Mouse (Mus musculus) ES-Bruce4 (cell line): ENCODE data around the gene Pde7b.

ENCODE experiments used
- CTCF ChIP-seq: IDR thresholded peaks from one replicate; pipeline ENCODE4 v1.8.1; 2011; ENCODE audit warnings: low read depth, low read length
- POLR2A ChIP-seq: IDR thresholded peaks from one replicate; pipeline ENCODE4 v1.8.1; 2011; ENCODE audit warnings: low read length; ENCODE audit not compliant: insufficient read depth

DNA sequence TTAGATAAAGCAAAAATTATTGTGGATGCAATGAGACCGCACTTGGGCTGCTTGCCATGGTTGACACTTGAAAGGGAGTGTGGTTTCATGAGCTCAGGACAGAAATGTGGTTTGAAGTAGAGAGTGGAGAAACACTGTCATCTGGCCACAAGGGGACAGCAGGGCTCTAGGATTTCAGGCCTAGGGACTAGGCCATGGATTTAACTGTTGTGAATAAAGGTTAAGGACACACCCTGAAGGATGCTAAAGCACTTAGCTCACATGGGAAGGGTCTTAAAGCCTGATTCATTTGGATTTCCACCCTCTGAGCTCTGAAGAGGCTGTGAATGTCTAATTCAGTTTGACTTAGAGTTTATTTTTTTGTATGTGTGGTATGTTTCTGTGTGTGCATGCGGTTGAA, 319.4 kb downstream of the Pde7b start:
- peak; percentile 43 for TF ChIP-seq CTCF
- TF ChIP-seq POLR2A: no peak
